Comparison of ENCODE assay signal across 9 mouse cellular contexts in genomic region chr4:134880041-134880440, GRCm38 (mm10). TPM values are rescaled to one million over a fixed set of nuclear protein-coding genes. Genes with fewer than 3 reads are reported as not detected.
DNase-seq lines count a peak whose midpoint lies in the region; ATAC-seq and TF ChIP-seq lines count a peak whose summit lies in the region.
"Had no signal": no experiment of that assay in that cellular context is flagged by ENCODE, and none has a peak within 500 bp of the region (broad histone marks: within the 10 kb centered on the region; RNA-seq: fewer than 3 reads in every experiment).

No protein-coding gene starts in this region.

- DNase-seq in layer of hippocampus, adult 2 months (ENCODE audit: low spot score in 2 of 2) = no peak
- DNase-seq in layer of hippocampus, adult 9-10 months (ENCODE audit: low spot score) = no peak
- no peak for DNase-seq in stomach, postnatal 0 days (ENCODE audit: low spot score)
- no peak for DNase-seq in left cerebral cortex, postnatal 4 days
- DNase-seq in urinary bladder, postnatal 36 days (ENCODE audit: low spot score in 2 of 2) = no peak

- no peak for TF ChIP-seq POLR2A in bone marrow, adult 2 months (IDR thresholded peaks at IDR 0.05; ENCODE audit: borderline replicate concordance, control insufficient read depth, low read depth, low read length)

- 51% methylated on average over 6 of the region's 6 CpGs for WGBS in bone marrow, adult 2 months
- 34% methylated on average over 6 of the region's 6 CpGs for WGBS in hindbrain, embryonic 12.5 days
- WGBS in liver, embryonic 16.5 days (ENCODE audit: insufficient replicate concordance) = 50% methylated on average over 6 of the region's 6 CpGs
- WGBS in stomach, postnatal 0 days = 34% methylated on average over 6 of the region's 6 CpGs

- H3K36me3 ChIP-seq in hindbrain, embryonic 12.5 days = no peaks in the 10 kb centered on the region
- H3K36me3 ChIP-seq in liver, embryonic 16.5 days (ENCODE audit: control insufficient read depth, insufficient read depth) = peaks cover 92% of the 10 kb centered on the region
- no peaks in the 10 kb centered on the region for H3K36me3 ChIP-seq in stomach, postnatal 0 days (ENCODE audit: control insufficient read depth, insufficient read depth, low read length)

- intact Hi-C loops in left cerebral cortex, postnatal 4 days (cut with DNase I) = no loop called here

- no peaks in the 10 kb centered on the region for H3K9me3 ChIP-seq in hindbrain, embryonic 12.5 days (replicated peaks)
- H3K9me3 ChIP-seq in liver, embryonic 16.5 days (replicated peaks; ENCODE audit: control insufficient read depth, low read length) = no peaks in the 10 kb centered on the region
- H3K9me3 ChIP-seq in stomach, postnatal 0 days (ENCODE audit: control insufficient read depth, low read length) = no peaks in the 10 kb centered on the region

- no peaks in the 10 kb centered on the region for H3K27me3 ChIP-seq in hindbrain, embryonic 12.5 days
- no peaks in the 10 kb centered on the region for H3K27me3 ChIP-seq in liver, embryonic 16.5 days (ENCODE audit: control insufficient read depth, insufficient read depth, low read depth, low read length)
- H3K27me3 ChIP-seq in stomach, postnatal 0 days (ENCODE audit: control insufficient read depth, insufficient read depth, low read length) = no peaks in the 10 kb centered on the region

- H3K9ac ChIP-seq in hindbrain, embryonic 12.5 days = no peak overlapping the region
- no peak overlapping the region for H3K9ac ChIP-seq in liver, embryonic 16.5 days (ENCODE audit: low read depth, low read length)
- no peak overlapping the region for H3K9ac ChIP-seq in stomach, postnatal 0 days (ENCODE audit: low read length)

- peak; percentile 72 for TF ChIP-seq CTCF in layer of hippocampus, adult 2 months (conservative IDR thresholded peaks at IDR 0.05)
- peak; percentile 58 for TF ChIP-seq CTCF in bone marrow, adult 2 months (IDR thresholded peaks at IDR 0.05; ENCODE audit: control insufficient read depth, insufficient read depth, low read length)
- TF ChIP-seq CTCF in stomach, postnatal 0 days (IDR thresholded peaks at IDR 0.05; ENCODE audit: low read depth) = peak; percentile 58

- H3K4me2 ChIP-seq in hindbrain, embryonic 12.5 days (replicated peaks) = peak overlapping the region; percentile 53
- peak overlapping the region; percentile 64; the same call in 1 of the 2 replicates for H3K4me2 ChIP-seq in liver, embryonic 16.5 days (ENCODE audit: low read depth, low read length)
- peak overlapping the region; percentile 54 for H3K4me2 ChIP-seq in stomach, postnatal 0 days (replicated peaks; ENCODE audit: low read depth)

- ATAC-seq in hindbrain, embryonic 12.5 days (ENCODE audit: low FRiP score) = no peak
- no peak for ATAC-seq in liver, embryonic 16.5 days (ENCODE audit: low read depth)
- ATAC-seq in stomach, postnatal 0 days (ENCODE audit: low FRiP score, low TSS enrichment) = no peak

- TF ChIP-seq EP300 in stomach, postnatal 0 days (optimal IDR thresholded peaks at IDR 0.05) = no peak

- H3K27ac ChIP-seq in layer of hippocampus, adult 2 months = no peak overlapping the region
- no peak overlapping the region for H3K27ac ChIP-seq in bone marrow, adult 2 months (ENCODE audit: control insufficient read depth, insufficient read depth, low read depth, low read length, poor library complexity)
- no peak overlapping the region for H3K27ac ChIP-seq in hindbrain, embryonic 12.5 days
- peak overlapping the region; percentile 5; the same call in 1 of the 2 replicates for H3K27ac ChIP-seq in liver, embryonic 16.5 days (ENCODE audit: low read length)
- H3K27ac ChIP-seq in stomach, postnatal 0 days (replicated peaks) = no peak overlapping the region

- H3K4me1 ChIP-seq in bone marrow, adult 2 months (ENCODE audit: control insufficient read depth, insufficient read depth, low read length) = no peaks in the 10 kb centered on the region
- peaks cover 5% of the 10 kb centered on the region for H3K4me1 ChIP-seq in hindbrain, embryonic 12.5 days
- peaks cover 20% of the 10 kb centered on the region for H3K4me1 ChIP-seq in liver, embryonic 16.5 days (ENCODE audit: control insufficient read depth, low read depth, low read length)
- 0 out of 2 replicates have a peak, but pooled peaks cover 3% of the 10 kb centered on the region for H3K4me1 ChIP-seq in stomach, postnatal 0 days (replicated peaks; ENCODE audit: control insufficient read depth, insufficient read depth)

- H3K4me3 ChIP-seq in layer of hippocampus, adult 2 months = no peak overlapping the region
- no peak overlapping the region for H3K4me3 ChIP-seq in bone marrow, adult 2 months (replicated peaks; ENCODE audit: control insufficient read depth, low read depth, low read length)
- H3K4me3 ChIP-seq in hindbrain, embryonic 12.5 days = peak overlapping the region; percentile 21; the same call in 1 of the 2 replicates
- H3K4me3 ChIP-seq in liver, embryonic 16.5 days (ENCODE audit: low read depth, low read length) = no peak overlapping the region; the same call in 1 of the 2 replicates
- H3K4me3 ChIP-seq in stomach, postnatal 0 days (ENCODE audit: low read depth, low read length) = no peak overlapping the region

RNA-seq across cellular contexts. Expression of gene Rhd, which starts 15.7 kb away (rescaled TPM):
- not detected for total RNA-seq in layer of hippocampus, adult 2 months (2021)
- polyA plus RNA-seq in bone marrow, adult 2 months (2011; ENCODE audit: insufficient read depth, insufficient read length, low replicate concordance, missing spikeins) = 147 and 211 TPM in 2 replicates
- 7.9 and 10.1 TPM in 2 replicates for polyA plus RNA-seq in hindbrain, embryonic 12.5 days (2016; fragmentation: Nextera tagmentation; extraction: Ambion mirVana)
- polyA plus RNA-seq in liver, embryonic 16.5 days (2015; fragmentation: Nextera tagmentation; extraction: Ambion mirVana) = 522 and 550 TPM in 2 replicates
- 0.47 TPM in 2 replicates for polyA plus RNA-seq in stomach, postnatal 0 days (2015; fragmentation: Nextera tagmentation; extraction: Ambion mirVana)
- total RNA-seq in left cerebral cortex, postnatal 4 days (2021) = not detected
- total RNA-seq: neutrophil, adult 5-6 weeks had no signal

RNA-seq across cellular contexts. Expression of gene Maco1, which starts 26.9 kb away (rescaled TPM):
- total RNA-seq in layer of hippocampus, adult 2 months (2021) = 10 to 100 TPM; 43.4 to 43.8 TPM
- 17.6 and 24.3 TPM in 2 replicates for polyA plus RNA-seq in bone marrow, adult 2 months (2011; ENCODE audit: insufficient read depth, insufficient read length, low replicate concordance, missing spikeins)
- 89.8 and 97.9 TPM in 2 replicates for polyA plus RNA-seq in hindbrain, embryonic 12.5 days (2016; fragmentation: Nextera tagmentation; extraction: Ambion mirVana)
- polyA plus RNA-seq in liver, embryonic 16.5 days (2015; fragmentation: Nextera tagmentation; extraction: Ambion mirVana) = 16.0 and 16.8 TPM in 2 replicates
- 20.8 and 24.1 TPM in 2 replicates for polyA plus RNA-seq in stomach, postnatal 0 days (2015; fragmentation: Nextera tagmentation; extraction: Ambion mirVana)
- 10 to 100 TPM; 82.5 to 84.3 TPM for total RNA-seq in left cerebral cortex, postnatal 4 days (2021)

RNA-seq across cellular contexts. Expression of gene Tmem50a, which starts 34.8 kb away (rescaled TPM):
- total RNA-seq in layer of hippocampus, adult 2 months (2021) = 100 to 1,000 TPM; 102 to 108 TPM
- 103 and 127 TPM in 2 replicates for polyA plus RNA-seq in bone marrow, adult 2 months (2011; ENCODE audit: insufficient read depth, insufficient read length, low replicate concordance, missing spikeins)
- 163 and 169 TPM in 2 replicates for polyA plus RNA-seq in hindbrain, embryonic 12.5 days (2016; fragmentation: Nextera tagmentation; extraction: Ambion mirVana)
- polyA plus RNA-seq in liver, embryonic 16.5 days (2015; fragmentation: Nextera tagmentation; extraction: Ambion mirVana) = 79.1 and 82.5 TPM in 2 replicates
- polyA plus RNA-seq in stomach, postnatal 0 days (2015; fragmentation: Nextera tagmentation; extraction: Ambion mirVana) = 187 and 193 TPM in 2 replicates
- total RNA-seq in left cerebral cortex, postnatal 4 days (2021) = 100 to 1,000 TPM; 117 to 120 TPM

RNA-seq across cellular contexts. Expression of gene Rsrp1, which starts 43.4 kb away (rescaled TPM):
- 100 to 1,000 TPM; 237 to 277 TPM for total RNA-seq in layer of hippocampus, adult 2 months (2021)
- polyA plus RNA-seq in bone marrow, adult 2 months (2011; ENCODE audit: insufficient read depth, insufficient read length, low replicate concordance, missing spikeins) = 590 and 975 TPM in 2 replicates
- 536 and 591 TPM in 2 replicates for polyA plus RNA-seq in hindbrain, embryonic 12.5 days (2016; fragmentation: Nextera tagmentation; extraction: Ambion mirVana)
- polyA plus RNA-seq in liver, embryonic 16.5 days (2015; fragmentation: Nextera tagmentation; extraction: Ambion mirVana) = 315 and 330 TPM in 2 replicates
- 278 and 283 TPM in 2 replicates for polyA plus RNA-seq in stomach, postnatal 0 days (2015; fragmentation: Nextera tagmentation; extraction: Ambion mirVana)
- 100 to 1,000 TPM; 231 to 238 TPM for total RNA-seq in left cerebral cortex, postnatal 4 days (2021)

RNA-seq across cellular contexts. Expression of gene Syf2, which starts 50.7 kb away (rescaled TPM):
- 10 to 100 TPM; 53.1 to 56.2 TPM for total RNA-seq in layer of hippocampus, adult 2 months (2021)
- polyA plus RNA-seq in bone marrow, adult 2 months (2011; ENCODE audit: insufficient read depth, insufficient read length, low replicate concordance, missing spikeins) = 113 and 165 TPM in 2 replicates
- polyA plus RNA-seq in hindbrain, embryonic 12.5 days (2016; fragmentation: Nextera tagmentation; extraction: Ambion mirVana) = 77.2 and 80.7 TPM in 2 replicates
- 43.9 and 47.8 TPM in 2 replicates for polyA plus RNA-seq in liver, embryonic 16.5 days (2015; fragmentation: Nextera tagmentation; extraction: Ambion mirVana)
- 74.1 and 77.9 TPM in 2 replicates for polyA plus RNA-seq in stomach, postnatal 0 days (2015; fragmentation: Nextera tagmentation; extraction: Ambion mirVana)
- total RNA-seq in left cerebral cortex, postnatal 4 days (2021) = 10 to 100 TPM; 37.5 to 40.4 TPM

Comparison
In these comparisons a context has a peak if more than half of its experiments do, and no peak if none do; other contexts are left out.
1. RNA of gene Rhd, which starts 15.7 kb away (polyA plus RNA-seq): 522 to 550 TPM in liver, embryonic 16.5 days and 147 to 211 TPM in bone marrow, adult 2 months; 7.9 to 10.1 TPM in hindbrain, embryonic 12.5 days and 0.47 TPM in stomach, postnatal 0 days; every median in the first group is over 10 times any median in the second.
2. Peak in every context shown above with its lines, with median percentiles within 50 percentile points of each other: CTCF ChIP-seq and H3K4me2 ChIP-seq.